Comparison of ENCODE assay signal across 8 mouse cellular contexts in the genomic region with DNA sequence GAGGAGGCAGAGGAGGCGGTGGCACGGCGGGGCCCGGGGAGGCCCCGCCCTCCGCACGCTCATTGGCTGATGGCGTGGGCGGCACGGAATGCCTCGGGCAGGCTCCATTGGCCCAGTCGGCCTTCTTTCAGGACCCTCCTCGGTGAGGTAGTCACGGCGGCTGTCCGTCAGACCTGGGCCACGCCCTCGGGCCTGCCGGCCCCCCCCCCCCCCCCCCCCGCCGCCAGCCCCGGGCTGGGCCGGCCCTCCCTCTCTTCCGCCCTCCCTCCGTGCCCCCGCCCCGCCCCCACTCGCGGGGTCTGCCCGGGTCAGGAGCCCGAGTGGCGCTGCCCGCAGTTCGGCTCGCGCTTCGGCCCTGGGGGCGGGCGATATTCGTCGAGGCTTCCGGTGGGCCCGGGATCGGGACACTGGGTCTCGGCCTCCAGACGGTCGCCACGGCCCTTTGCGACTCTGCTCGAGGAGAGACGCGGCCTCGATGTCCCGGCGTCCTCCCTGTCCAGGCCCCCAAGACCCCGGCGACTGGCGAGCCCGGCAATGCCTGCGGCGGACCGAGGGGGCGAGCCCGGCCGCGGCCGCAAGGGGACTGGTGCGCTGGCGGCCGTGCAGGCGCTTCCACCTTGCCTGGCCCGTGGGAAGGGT. TPM values are rescaled to one million over a fixed set of nuclear protein-coding genes. Genes with fewer than 3 reads are reported as not detected.
DNase-seq lines count a peak whose midpoint lies in the region; ATAC-seq and TF ChIP-seq lines count a peak whose summit lies in the region.
"Not testable (repeated sequence)": the region's sequence is repeated elsewhere in the genome, so short reads cannot be mapped to it uniquely, and the experiment has no call there.

A gene (minus strand): TSS at position 16 of the 639 bp plus-strand sequence.

- TF ChIP-seq POLR2A in CH12.LX (IDR thresholded peaks at IDR 0.05; ENCODE audit: low read depth, low read length), result peak; percentile 77
- not testable (repeated sequence) for TF ChIP-seq POLR2A in testis, adult 2 months (IDR thresholded peaks at IDR 0.05; ENCODE audit: control insufficient read depth, low read depth, low read length)

- peaks cover 15% of the 10 kb centered on the region for H3K79me2 ChIP-seq in CH12.LX (replicated peaks; ENCODE audit: control insufficient read depth, extremely low read depth, insufficient read depth, poor library complexity, severe bottlenecking)

- not testable (repeated sequence) for H3K27me3 ChIP-seq in CH12.LX (replicated peaks); forebrain, embryonic 13.5 days; liver, postnatal 0 days (ENCODE audit: insufficient read depth, low read length); neural tube, embryonic 13.5 days; testis, adult 2 months (ENCODE audit: control insufficient read depth, insufficient read depth, low read length)

- peak within 1 kb of the TSS; percentile 79 for H3K27ac ChIP-seq in CH12.LX (ENCODE audit: insufficient read depth, low read depth)
- H3K27ac ChIP-seq in forebrain, embryonic 13.5 days, result peak within 1 kb of the TSS; percentile 96
- peak within 1 kb of the TSS; percentile 97 for H3K27ac ChIP-seq in liver, postnatal 0 days (ENCODE audit: low read depth)
- peak within 1 kb of the TSS; percentile 97 for H3K27ac ChIP-seq in neural tube, embryonic 13.5 days (replicated peaks)
- H3K27ac ChIP-seq in testis, adult 2 months (ENCODE audit: control insufficient read depth, insufficient read depth, low read depth, low read length), result peak within 1 kb of the TSS; percentile 93

- peak within 1 kb of the TSS; percentile 74; the same call in 1 of the 2 replicates for H3K4me2 ChIP-seq in CH12.LX (ENCODE audit: insufficient read depth, low read depth, poor library complexity, severe bottlenecking)
- H3K4me2 ChIP-seq in forebrain, embryonic 13.5 days, result peak within 1 kb of the TSS; percentile 68
- H3K4me2 ChIP-seq in liver, postnatal 0 days (ENCODE audit: low read depth, low read length), result peak within 1 kb of the TSS; percentile 90
- H3K4me2 ChIP-seq in neural tube, embryonic 13.5 days, result peak within 1 kb of the TSS; percentile 73

- not testable (repeated sequence) for TF ChIP-seq CTCF in CH12.LX (conservative IDR thresholded peaks at IDR 0.05 in 1 of 2, IDR thresholded peaks at IDR 0.05 in 1 of 2; ENCODE audit: low read depth in 2 of 2, low read length in 2 of 2); testis, adult 2 months (IDR thresholded peaks at IDR 0.05; ENCODE audit: control insufficient read depth, insufficient read depth, insufficient replicate concordance, low read depth, low read length)
- peak; percentile 20; the same call in 1 of the 2 replicates for TF ChIP-seq CTCF in liver, postnatal 0 days (IDR thresholded peaks at IDR 0.05; ENCODE audit: low read depth)

- 0% methylated on average over 28 of the region's 72 CpGs for WGBS in forebrain, embryonic 13.5 days
- WGBS in liver, postnatal 0 days (ENCODE audit: insufficient replicate concordance), result 0% methylated on average over 12 of the region's 72 CpGs
- WGBS in neural tube, embryonic 13.5 days, result under 1% methylated on average over 38 of the region's 72 CpGs

- dilution Hi-C loops in CH12.LX (cut with MboI; ENCODE audit: extremely low pct_ligation_motif_present, extremely low pct_unique_long_range_greater_than_20kb, low sequenced_read_pairs), result not testable (repeated sequence)

- intact Hi-C loops in heart, postnatal 10 days (cut with DNase I), result not testable (repeated sequence)

- TF ChIP-seq RAD21 in CH12.LX (IDR thresholded peaks at IDR 0.05; ENCODE audit: low read depth, low read length), result not testable (repeated sequence)

- peaks cover 4 to 27% of the 10 kb centered on the region in 2 experiments; a peak in 3 of 4 replicates for H3K4me1 ChIP-seq in CH12.LX (ENCODE audit: control insufficient read depth in 1 of 2, insufficient read depth in 2 of 2)
- H3K4me1 ChIP-seq in forebrain, embryonic 13.5 days, result peaks cover 25% of the 10 kb centered on the region
- H3K4me1 ChIP-seq in liver, postnatal 0 days (ENCODE audit: insufficient read depth), result peaks cover 17% of the 10 kb centered on the region
- H3K4me1 ChIP-seq in neural tube, embryonic 13.5 days (replicated peaks), result peaks cover 39% of the 10 kb centered on the region
- H3K4me1 ChIP-seq in testis, adult 2 months (ENCODE audit: control insufficient read depth, insufficient read depth, low read length), result not testable (repeated sequence)

- peaks cover 0 to 12% of the 10 kb centered on the region in 2 experiments for H3K36me3 ChIP-seq in CH12.LX (replicated peaks in 1 of 2; ENCODE audit: control insufficient read depth in 1 of 2, insufficient read depth in 1 of 2, low read length in 1 of 2)
- not testable (repeated sequence) for H3K36me3 ChIP-seq in forebrain, embryonic 13.5 days (ENCODE audit: poor library complexity, severe bottlenecking); liver, postnatal 0 days (replicated peaks; ENCODE audit: insufficient read depth, low read length); neural tube, embryonic 13.5 days; testis, adult 2 months (ENCODE audit: control insufficient read depth, insufficient read depth, low read length)

- H3K9ac ChIP-seq in CH12.LX (ENCODE audit: insufficient read depth, low read depth), result peak within 1 kb of the TSS; percentile 86
- H3K9ac ChIP-seq in forebrain, embryonic 13.5 days, result peak within 1 kb of the TSS; percentile 88
- H3K9ac ChIP-seq in liver, postnatal 0 days (replicated peaks), result peak within 1 kb of the TSS; percentile 87
- H3K9ac ChIP-seq in neural tube, embryonic 13.5 days, result peak within 1 kb of the TSS; percentile 88

- peak; percentile 98 for ATAC-seq in cerebellum, adult (ENCODE audit: insufficient number of reproducible peaks, low FRiP score, low TSS enrichment)
- ATAC-seq in forebrain, embryonic 13.5 days, result peak; percentile 98
- ATAC-seq in liver, postnatal 0 days, result peak; percentile 95
- peak; percentile 98 for ATAC-seq in neural tube, embryonic 13.5 days (ENCODE audit: low read depth)

- not testable (repeated sequence) for H3K9me3 ChIP-seq in CH12.LX (replicated peaks; ENCODE audit: low read length); forebrain, embryonic 13.5 days (replicated peaks); liver, postnatal 0 days (ENCODE audit: low read length); neural tube, embryonic 13.5 days

- peak; percentile 55 for DNase-seq in CH12.LX (ENCODE audit: extremely low read depth)
- peak; percentile 93 to 95 for DNase-seq in heart, postnatal 10 days
- DNase-seq in layer of hippocampus, adult 11-12 months (ENCODE audit: low spot score), result peak; percentile 94
- DNase-seq in liver, postnatal 0 days, result peak; percentile 93

- TF ChIP-seq EP300 in CH12.LX (IDR thresholded peaks at IDR 0.05; ENCODE audit: low read length); liver, postnatal 0 days (IDR thresholded peaks at IDR 0.05; ENCODE audit: low read depth): not testable (repeated sequence)

- in situ Hi-C loops in CH12.LX (cut with MboI; ENCODE audit: low pct_ligation_motif_present, low pct_unique_long_range_greater_than_20kb, low sequenced_read_pairs), result not testable (repeated sequence)

- peak within 1 kb of the TSS; percentile 61 to 97 (median 63) for H3K4me3 ChIP-seq in CH12.LX (replicated peaks in 1 of 3; ENCODE audit: low read depth in 2 of 3, low read length in 2 of 3, poor library complexity in 1 of 3)
- peak within 1 kb of the TSS; percentile 72 for H3K4me3 ChIP-seq in forebrain, embryonic 13.5 days
- peak within 1 kb of the TSS; percentile 64 for H3K4me3 ChIP-seq in liver, postnatal 0 days (ENCODE audit: low read depth, low read length)
- H3K4me3 ChIP-seq in neural tube, embryonic 13.5 days, result peak within 1 kb of the TSS; percentile 72
- peak within 1 kb of the TSS; percentile 89 for H3K4me3 ChIP-seq in testis, adult 2 months (ENCODE audit: control insufficient read depth, low read depth, low read length)

TF ChIP-seq in CH12.LX, 34 proteins besides CTCF, POLR2A, EP300 and RAD21:
- TF ChIP-seq MAZ (IDR thresholded peaks at IDR 0.05; ENCODE audit: low read depth, low read length) (peak; percentile 84), NELFE (IDR thresholded peaks at IDR 0.05; ENCODE audit: low read depth, low read length) (peak; percentile 61), TCF12 (IDR thresholded peaks at IDR 0.05; ENCODE audit: low read depth, low read length) (0 out of 2 replicates have a peak, but pooled peaks have one; percentile 40), UBTF (IDR thresholded peaks at IDR 0.05; ENCODE audit: low read depth, low read length) (peak; percentile 94; the same call in 1 of the 2 replicates), CHD2 (IDR thresholded peaks at IDR 0.05; ENCODE audit: low read length) (0 out of 2 replicates have a peak, but pooled peaks have one; percentile 27), ZMIZ1 (IDR thresholded peaks at IDR 0.05; ENCODE audit: low read depth, low read length) (peak; percentile 18; the same call in 1 of the 2 replicates)

RNA-seq across cellular contexts. Expression of the gene that starts here (rescaled TPM):
- 6.0 and 6.5 TPM in 2 replicates for total RNA-seq in CH12.LX (2012; rRNA removed)
- total RNA-seq in CH12.LX (2014; rRNA removed), result 12.1 and 15.5 TPM in 2 replicates
- polyA plus RNA-seq in CH12.LX (2012; ENCODE audit: insufficient read length, low read depth), result 13.2 and 13.8 TPM in 2 replicates
- polyA plus RNA-seq in forebrain, embryonic 13.5 days (2015; fragmentation: Nextera tagmentation; extraction: Ambion mirVana), result 31.6 and 32.5 TPM in 2 replicates
- 10 to 100 TPM; 23.8 to 26.5 TPM for total RNA-seq in heart, postnatal 10 days (2021)
- polyA plus RNA-seq in liver, postnatal 0 days (2015; fragmentation: Nextera tagmentation; extraction: Ambion mirVana), result 8.4 and 10.2 TPM in 2 replicates
- 31.3 and 35.6 TPM in 2 replicates for polyA plus RNA-seq in neural tube, embryonic 13.5 days (2015; fragmentation: Nextera tagmentation; extraction: Ambion mirVana)
- 6.8 and 7.9 TPM in 2 replicates for polyA plus RNA-seq in testis, adult 2 months (2012; rRNA removed)

Comparison
In these comparisons a context has a peak if more than half of its experiments do, and no peak if none do; other contexts are left out.
1. Peak in every context shown above with its lines: DNase-seq, ATAC-seq, H3K4me3 ChIP-seq and H3K27ac ChIP-seq.